Mouse (Mus musculus): ENCODE results near the gene Fam122b. TPM values are rescaled to one million over a fixed set of nuclear protein-coding genes. Genes with fewer than 3 reads are reported as not detected.
A peak's percentile ranks its signal among the peaks of the same experiment; 100 is the strongest.

Gene Fam122b
- polyA plus RNA-seq, 1 experiment from 2014 or later, result 7.0 TPM

DNA sequence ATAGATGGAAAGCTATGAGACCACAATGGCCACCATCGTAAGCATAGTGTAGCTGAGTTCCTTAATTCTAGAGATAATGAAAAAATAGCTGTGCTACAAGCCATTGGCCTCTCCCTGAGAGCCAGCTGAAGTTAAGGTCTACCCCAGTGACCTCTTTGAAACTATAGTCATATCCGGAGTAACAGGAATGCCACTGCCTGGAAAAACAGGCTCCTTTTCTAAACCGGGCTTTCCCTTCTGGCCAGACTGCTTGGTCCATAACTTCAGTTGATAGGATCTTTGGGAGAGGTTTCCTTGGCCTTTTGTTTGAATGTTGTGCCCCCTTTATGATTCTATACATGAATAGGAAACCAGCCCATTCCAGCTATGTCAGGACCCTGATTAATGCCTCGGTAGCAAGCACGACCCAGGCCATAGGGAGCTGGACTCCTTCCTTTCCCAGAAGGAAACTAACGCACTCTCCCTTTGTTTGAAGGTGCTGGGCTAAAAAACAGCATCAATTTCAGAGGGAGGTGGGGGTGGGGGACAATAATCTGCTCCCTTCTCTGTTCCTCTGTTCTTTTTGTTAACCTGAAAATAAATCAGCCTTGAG is 45.2 kb downstream of the Fam122b start:
- Histone ChIP-seq H3K4me1 (no peaks in the 10 kb centered on the region), H3K4me2 (no peak overlapping the region), H3K9me3 (no peaks in the 10 kb centered on the region), H3K27ac (no peak overlapping the region), H3K4me3 (replicated peaks) (no peak overlapping the region), H3K9ac (no peak overlapping the region), H3K27me3 (no peaks in the 10 kb centered on the region), H3K36me3 (replicated peaks) (no peaks in the 10 kb centered on the region)
- WGBS, result 61% methylated on average over 6 of the region's 6 CpGs
- no peak for ATAC-seq (ENCODE audit: low FRiP score)

DNA sequence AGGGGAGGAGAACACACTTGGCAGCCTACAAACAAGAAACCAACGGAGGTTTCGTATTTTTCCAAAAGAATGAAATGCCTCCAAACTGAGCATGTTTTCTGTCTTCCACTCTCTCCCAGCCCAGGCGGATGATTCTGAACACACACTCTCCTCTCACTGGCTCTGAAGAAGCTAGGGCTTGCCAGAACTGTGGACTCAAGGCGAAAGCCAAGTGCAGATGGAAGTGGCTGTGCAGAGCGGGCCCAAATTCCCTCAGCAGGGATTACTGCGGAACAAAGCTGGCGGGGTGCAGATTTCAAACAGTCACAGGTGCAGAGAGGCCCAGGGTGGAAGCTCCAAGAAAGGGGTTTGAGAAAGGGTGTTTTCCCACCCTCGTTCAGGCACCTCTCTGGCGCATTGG is 48.8 kb downstream of the Fam122b start:
- no peaks in the 10 kb centered on the region for H3K9me3 ChIP-seq
- no peak overlapping the region for H3K9ac ChIP-seq
- no peak overlapping the region for H3K4me3 ChIP-seq (replicated peaks)
- H3K4me2 ChIP-seq, result no peak overlapping the region
- no peaks in the 10 kb centered on the region for H3K27me3 ChIP-seq
- ATAC-seq (ENCODE audit: low FRiP score), result no peak
- no peaks in the 10 kb centered on the region for H3K36me3 ChIP-seq (replicated peaks)
- H3K4me1 ChIP-seq, result no peaks in the 10 kb centered on the region
- 78% methylated on average over 9 of the region's 9 CpGs for WGBS
- no peak overlapping the region for H3K27ac ChIP-seq

DNA sequence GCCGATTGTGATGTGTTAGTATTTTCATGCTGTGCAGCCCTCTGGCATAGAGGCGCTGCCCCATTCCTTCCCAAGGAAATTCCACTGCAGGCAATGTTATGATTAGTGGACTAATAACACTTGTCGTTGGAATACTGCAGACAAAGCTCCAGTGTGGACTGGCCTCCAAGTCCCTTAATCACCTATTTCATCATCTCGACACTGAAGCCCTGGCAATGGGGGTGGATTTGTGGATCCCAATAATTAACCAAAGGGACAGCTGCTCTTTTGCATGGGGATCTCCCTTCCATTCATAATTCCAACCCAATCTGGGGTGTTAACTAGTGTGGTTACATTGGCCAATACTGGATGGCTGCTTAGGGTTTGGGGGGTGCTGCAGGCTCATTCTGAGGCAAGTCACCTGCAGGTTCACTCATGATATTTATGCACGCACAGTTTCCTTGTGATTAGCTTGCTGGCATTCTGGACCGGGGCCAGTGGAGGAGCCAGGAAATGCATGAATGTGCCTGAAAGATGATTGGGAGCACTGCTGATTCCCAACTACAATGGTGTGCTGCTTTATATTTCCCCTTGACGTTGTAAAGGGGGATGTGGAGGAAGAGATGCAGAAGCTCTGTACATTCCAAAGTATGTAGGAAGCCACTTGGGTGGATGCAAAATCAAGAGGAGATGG is 54.9 kb downstream of the Fam122b start:
- no peak overlapping the region for H3K4me2 ChIP-seq
- H3K27ac ChIP-seq, result no peak overlapping the region
- H3K9ac ChIP-seq, result no peak overlapping the region
- no peak overlapping the region for H3K4me3 ChIP-seq (replicated peaks)
- 63% methylated on average over 7 of the region's 7 CpGs for WGBS
- 0 out of 2 replicates have a peak, but pooled peaks cover 3% of the 10 kb centered on the region for H3K4me1 ChIP-seq
- ATAC-seq (ENCODE audit: low FRiP score), result no peak
- no peaks in the 10 kb centered on the region for H3K9me3 ChIP-seq
- H3K27me3 ChIP-seq, result no peaks in the 10 kb centered on the region
- H3K36me3 ChIP-seq (replicated peaks), result no peaks in the 10 kb centered on the region

DNA sequence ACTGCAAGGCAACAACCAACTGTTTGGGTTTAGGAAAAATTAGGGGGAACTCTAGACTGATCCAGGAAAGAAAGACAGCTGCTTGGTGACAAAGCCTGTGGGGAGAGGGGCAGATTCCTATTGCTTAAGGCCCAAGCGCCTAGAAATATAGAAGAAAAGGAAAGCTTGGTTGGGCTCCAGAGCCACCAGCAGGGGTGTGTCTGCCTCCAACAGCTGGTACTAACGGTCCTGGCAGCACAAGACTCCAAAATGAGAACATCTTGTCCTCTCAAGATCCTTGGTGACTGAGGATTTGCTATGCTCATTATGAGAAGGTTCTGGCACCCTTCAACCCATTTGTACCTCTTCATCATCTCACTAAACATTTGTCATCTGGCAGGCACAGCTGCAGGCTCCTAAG is 55.8 kb downstream of the Fam122b start:
- Histone ChIP-seq H3K9me3 (no peaks in the 10 kb centered on the region), H3K27ac (no peak overlapping the region), H3K36me3 (replicated peaks) (no peaks in the 10 kb centered on the region), H3K4me2 (no peak overlapping the region), H3K9ac (no peak overlapping the region), H3K4me1 (0 out of 2 replicates have a peak, but pooled peaks cover 3% of the 10 kb centered on the region), H3K4me3 (replicated peaks) (no peak overlapping the region), H3K27me3 (no peaks in the 10 kb centered on the region)
- 71% methylated on average over 2 of the region's 2 CpGs for WGBS
- no peak for ATAC-seq (ENCODE audit: low FRiP score)

DNA sequence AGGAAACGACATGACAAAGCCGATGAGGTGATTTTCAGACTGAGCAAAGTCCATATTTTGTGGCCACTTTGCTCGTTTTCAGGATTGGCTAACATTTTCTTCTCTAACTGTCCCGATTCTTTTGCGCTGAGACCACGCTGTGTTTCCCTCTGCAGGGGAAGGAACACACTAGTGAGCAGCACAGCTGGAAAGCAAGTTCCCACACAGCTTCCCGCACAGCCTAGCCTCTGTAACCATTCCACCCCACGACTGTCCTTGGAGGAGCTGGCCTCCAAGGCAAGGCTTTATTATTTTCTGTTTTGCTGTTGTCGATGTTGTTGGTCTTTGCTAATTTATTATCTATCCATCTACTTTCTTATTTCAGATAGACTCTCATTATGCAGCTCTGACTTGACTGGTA is 57.1 kb downstream of the Fam122b start:
- peak overlapping the region; percentile 61 for H3K27ac ChIP-seq

DNA sequence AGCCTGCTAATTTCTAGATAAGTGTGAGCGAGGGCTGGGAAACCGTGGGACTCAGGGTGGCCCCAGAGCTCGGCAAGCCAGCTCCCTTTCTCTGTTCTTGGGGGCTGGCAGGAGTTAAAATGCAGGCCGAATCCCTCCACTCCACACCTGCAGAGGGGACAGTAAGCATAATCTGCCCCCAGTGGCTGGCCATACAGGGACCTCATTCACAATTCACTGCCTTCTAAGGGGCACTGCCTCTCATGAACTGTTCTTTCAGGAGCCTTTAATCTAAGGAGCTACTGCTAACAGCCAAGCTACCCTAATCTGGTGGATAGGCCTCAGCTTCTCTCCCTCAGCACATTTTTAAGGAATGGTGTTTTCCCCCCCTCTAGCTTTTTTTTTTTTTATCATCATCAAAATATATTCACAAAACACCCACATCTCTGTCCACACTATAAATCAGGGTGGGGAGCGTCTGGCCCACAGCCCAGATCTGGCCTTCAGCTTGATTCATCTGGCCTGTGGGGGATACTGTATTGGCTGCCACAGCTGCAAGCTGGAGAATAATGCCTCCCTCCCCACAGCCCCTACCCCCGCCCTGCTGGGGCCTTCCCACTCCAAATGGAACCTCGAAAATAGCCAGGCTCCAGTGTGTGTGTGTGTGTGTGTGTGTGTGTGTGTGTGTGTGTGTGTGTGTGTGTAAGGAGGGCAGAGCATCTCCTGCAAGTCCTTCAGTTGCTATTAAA is 57.7 kb downstream of the Fam122b start:
- H3K4me1 ChIP-seq, result 0 out of 2 replicates have a peak, but pooled peaks cover 3% of the 10 kb centered on the region
- H3K36me3 ChIP-seq (replicated peaks), result no peaks in the 10 kb centered on the region
- WGBS, result 39% methylated on average over 7 of the region's 7 CpGs
- H3K9ac ChIP-seq, result no peak overlapping the region
- H3K27ac ChIP-seq, result peak overlapping the region; percentile 61; the same call in 1 of the 2 replicates
- no peaks in the 10 kb centered on the region for H3K9me3 ChIP-seq
- no peaks in the 10 kb centered on the region for H3K27me3 ChIP-seq
- ATAC-seq (ENCODE audit: low FRiP score), result peak; percentile 81
- H3K4me3 ChIP-seq (replicated peaks), result no peak overlapping the region
- no peak overlapping the region for H3K4me2 ChIP-seq

More for the DNA sequence above, 57.1 kb downstream of the Fam122b start:
- Histone ChIP-seq H3K9me3 (no peaks in the 10 kb centered on the region), H3K27me3 (no peaks in the 10 kb centered on the region), H3K4me1 (0 out of 2 replicates have a peak, but pooled peaks cover 3% of the 10 kb centered on the region), H3K9ac (no peak overlapping the region), H3K4me3 (replicated peaks) (no peak overlapping the region), H3K36me3 (replicated peaks) (no peaks in the 10 kb centered on the region), H3K4me2 (no peak overlapping the region)
- WGBS, result 61% methylated on average over 9 of the region's 9 CpGs
- ATAC-seq (ENCODE audit: low FRiP score), result no peak

DNA sequence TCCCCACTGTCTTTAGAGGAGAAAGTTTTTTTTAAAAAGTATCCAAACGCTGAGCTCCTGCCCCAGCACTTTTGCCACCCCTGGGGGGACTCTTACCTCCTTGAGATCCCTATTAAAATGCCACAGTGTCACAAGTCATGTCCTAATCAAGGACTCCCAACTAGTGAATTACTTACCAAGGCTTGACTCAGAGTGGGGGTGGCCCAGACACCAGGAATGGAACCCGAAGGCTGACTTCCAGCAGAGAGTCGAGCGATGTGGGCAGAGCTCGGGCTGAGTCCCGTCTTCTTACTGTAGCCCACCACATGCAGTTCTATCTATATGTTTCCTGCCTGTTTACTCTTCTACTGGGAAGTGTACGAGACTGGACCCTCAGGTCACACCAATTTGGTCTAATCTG is 60.2 kb downstream of the Fam122b start:
- Histone ChIP-seq H3K9me3 (no peaks in the 10 kb centered on the region), H3K27ac (no peak overlapping the region), H3K27me3 (no peaks in the 10 kb centered on the region), H3K4me1 (0 out of 2 replicates have a peak, but pooled peaks cover 3% of the 10 kb centered on the region), H3K36me3 (replicated peaks) (no peaks in the 10 kb centered on the region), H3K9ac (no peak overlapping the region), H3K4me2 (no peak overlapping the region), H3K4me3 (replicated peaks) (no peak overlapping the region)
- 55% methylated on average over 7 of the region's 7 CpGs for WGBS
- ATAC-seq (ENCODE audit: low FRiP score), result no peak

DNA sequence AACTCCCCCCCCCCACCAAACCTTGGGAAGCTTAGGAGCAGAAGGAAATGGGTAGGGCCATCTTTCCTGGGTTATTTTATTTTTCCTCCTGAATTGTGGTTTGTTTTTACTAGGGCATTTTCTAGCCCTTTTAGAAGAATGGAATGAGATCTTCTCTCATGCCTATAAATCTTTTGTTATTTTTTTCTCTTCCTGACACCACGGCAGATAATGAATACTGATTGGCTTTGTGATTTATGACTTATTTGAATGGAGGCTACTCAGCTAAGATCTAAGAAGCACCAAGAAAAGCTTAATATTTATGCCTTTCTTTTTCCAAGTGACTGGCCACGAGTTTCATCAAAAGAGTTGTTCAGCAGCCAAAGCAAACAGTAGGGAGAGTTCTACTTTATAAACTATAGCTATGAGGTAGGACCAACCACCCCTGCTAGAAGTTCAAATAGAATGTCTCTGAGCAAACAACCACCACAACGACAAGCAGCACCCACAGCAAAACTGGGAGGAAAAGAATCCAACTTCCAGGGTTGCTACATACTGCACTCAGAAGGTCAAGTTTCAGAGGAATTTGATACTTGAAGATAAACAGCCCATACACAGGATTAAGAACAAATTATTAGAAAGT is 64.8 kb downstream of the Fam122b start:
- Histone ChIP-seq H3K9ac (no peak overlapping the region), H3K4me1 (no peaks in the 10 kb centered on the region), H3K36me3 (replicated peaks) (no peaks in the 10 kb centered on the region), H3K27me3 (no peaks in the 10 kb centered on the region), H3K27ac (no peak overlapping the region), H3K9me3 (no peaks in the 10 kb centered on the region), H3K4me2 (no peak overlapping the region), H3K4me3 (replicated peaks) (no peak overlapping the region)
- no peak for ATAC-seq (ENCODE audit: low FRiP score)
- 70% methylated on average over 3 of the region's 3 CpGs for WGBS

DNA sequence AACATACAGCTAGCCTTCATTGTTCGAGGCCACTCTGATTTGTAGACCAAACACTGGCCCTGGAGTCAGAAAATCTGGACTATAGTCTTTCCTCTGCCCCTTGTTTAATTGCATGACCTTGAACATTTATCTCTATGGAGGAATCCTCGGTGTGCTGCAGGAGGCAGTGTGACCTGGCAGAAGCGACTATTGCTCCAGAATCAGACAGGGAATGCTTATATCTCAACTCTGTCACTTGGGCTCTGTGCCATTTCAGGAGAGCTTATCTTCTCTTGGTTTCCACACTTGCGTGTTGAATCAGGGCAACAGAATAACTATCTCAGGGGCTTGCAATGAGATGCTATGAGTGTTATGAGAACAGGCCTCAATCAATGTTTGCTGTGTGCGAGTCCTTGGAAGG is 68.0 kb downstream of the Fam122b start:
- Histone ChIP-seq H3K4me1 (no peaks in the 10 kb centered on the region), H3K9ac (no peak overlapping the region), H3K27ac (no peak overlapping the region), H3K4me2 (no peak overlapping the region), H3K4me3 (replicated peaks) (no peak overlapping the region), H3K9me3 (no peaks in the 10 kb centered on the region), H3K36me3 (replicated peaks) (no peaks in the 10 kb centered on the region), H3K27me3 (no peaks in the 10 kb centered on the region)
- no peak for ATAC-seq (ENCODE audit: low FRiP score)
- WGBS, result 86% methylated on average over 5 of the region's 5 CpGs

DNA sequence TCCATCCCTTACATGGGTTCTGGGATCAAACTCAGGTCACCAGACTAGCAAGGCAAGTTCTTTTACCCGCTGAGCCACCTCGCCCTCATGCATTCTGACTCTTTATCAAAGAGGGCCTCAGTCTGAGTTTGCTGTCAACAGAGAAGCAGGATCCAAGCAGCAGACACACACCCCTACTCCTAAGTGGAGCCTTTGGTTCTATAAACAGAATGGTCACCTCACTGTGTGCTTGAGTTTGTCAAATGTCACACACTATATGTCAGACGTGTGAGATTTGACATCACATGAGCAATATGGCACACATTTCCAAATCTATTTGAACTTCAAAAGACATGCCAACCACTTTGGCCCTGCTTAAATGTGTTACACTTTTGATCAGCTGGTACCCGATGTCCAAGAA is 71.9 kb downstream of the Fam122b start:
- no peak overlapping the region for H3K4me2 ChIP-seq
- H3K9ac ChIP-seq, result no peak overlapping the region
- ATAC-seq (ENCODE audit: low FRiP score), result no peak
- no peaks in the 10 kb centered on the region for H3K27me3 ChIP-seq
- no peak overlapping the region for H3K27ac ChIP-seq
- H3K4me1 ChIP-seq, result no peaks in the 10 kb centered on the region
- no peak overlapping the region for H3K4me3 ChIP-seq (replicated peaks)
- no peaks in the 10 kb centered on the region for H3K9me3 ChIP-seq
- no peaks in the 10 kb centered on the region for H3K36me3 ChIP-seq (replicated peaks)
- 93% methylated on average over 4 of the region's 4 CpGs for WGBS

DNA sequence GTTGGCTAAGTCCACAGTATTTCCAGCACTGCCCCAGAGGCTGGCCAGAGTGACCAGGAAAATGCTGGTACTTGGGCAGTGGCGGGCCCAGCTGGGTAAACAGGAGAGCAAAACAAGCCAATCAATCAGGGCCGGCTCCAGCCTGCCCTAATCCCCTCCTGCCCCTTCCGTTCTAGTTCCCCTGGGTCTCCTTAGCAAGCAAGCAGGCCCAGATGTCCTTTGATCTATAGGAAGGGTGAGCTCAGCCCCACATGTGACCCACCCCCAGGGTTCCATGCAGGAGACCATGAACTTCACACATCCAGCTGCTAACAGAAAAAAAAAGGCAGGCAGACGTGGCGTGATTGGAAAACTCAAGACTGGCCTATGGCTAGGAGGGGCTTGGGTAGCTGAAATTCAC is 73.2 kb downstream of the Fam122b start:
- no peak for ATAC-seq (ENCODE audit: low FRiP score)
- no peak overlapping the region for H3K27ac ChIP-seq
- H3K9me3 ChIP-seq, result no peaks in the 10 kb centered on the region
- no peaks in the 10 kb centered on the region for H3K27me3 ChIP-seq
- no peak overlapping the region for H3K9ac ChIP-seq
- no peak overlapping the region for H3K4me2 ChIP-seq
- H3K36me3 ChIP-seq (replicated peaks), result no peaks in the 10 kb centered on the region
- no peaks in the 10 kb centered on the region for H3K4me1 ChIP-seq
- H3K4me3 ChIP-seq (replicated peaks), result no peak overlapping the region
- 46% methylated on average over 5 of the region's 5 CpGs for WGBS

All from forebrain, embryonic 12.5 days (tissue).